Mouse (Mus musculus): ENCODE measurements around the gene Olfr65.
A peak's percentile ranks its signal among the peaks of the same experiment; 100 is the strongest.

Olfr65 gene

GRCm38 (mm10) chr7:103903187-103903586 lies at the start of gene Olfr65:
Olfr65 (plus strand) TSS chr7:103903487.
- DNase-seq (ENCODE audit: low read depth) = no peak

- DNase-seq (ENCODE audit: low read depth) = no peak
These were observed 48.6 kb upstream of the Olfr65 start for GRCm38 (mm10) chr7:103854669-103855068.

GRCm38 (mm10) chr7:103859076-103859475 lies 44.2 kb upstream of the Olfr65 start:
- no peak for DNase-seq (ENCODE audit: low read depth)

- peak; percentile 89 for DNase-seq (ENCODE audit: low read depth)
These were observed 42.4 kb upstream of the Olfr65 start for GRCm38 (mm10) chr7:103860855-103861254.

- no peak for DNase-seq (ENCODE audit: low read depth)
These were observed 41.8 kb upstream of the Olfr65 start for GRCm38 (mm10) chr7:103861531-103861930.

- no peak for DNase-seq (ENCODE audit: low read depth)
These were observed 37.6 kb upstream of the Olfr65 start for GRCm38 (mm10) chr7:103865716-103866115.

- no peak for DNase-seq (ENCODE audit: low read depth)
These were observed 32.6 kb upstream of the Olfr65 start for GRCm38 (mm10) chr7:103870667-103871066.

GRCm38 (mm10) chr7:103873064-103873463 lies 30.2 kb upstream of the Olfr65 start:
- peak; percentile 53 for DNase-seq (ENCODE audit: low read depth)

GRCm38 (mm10) chr7:103874451-103874850 lies 28.8 kb upstream of the Olfr65 start:
- no peak for DNase-seq (ENCODE audit: low read depth)

GRCm38 (mm10) chr7:103877093-103877492 lies 26.2 kb upstream of the Olfr65 start:
- no peak for DNase-seq (ENCODE audit: low read depth)

- DNase-seq (ENCODE audit: low read depth) = no peak
These were observed 17.1 kb upstream of the Olfr65 start, which contains the start of gene Olfr66 for GRCm38 (mm10) chr7:103886152-103886551. Olfr66 (minus strand) TSS chr7:103886252.

- DNase-seq (ENCODE audit: low read depth) = no peak
These were observed 8.9 kb upstream of the Olfr65 start, which contains the start of gene Olfr64 for GRCm38 (mm10) chr7:103894385-103894784. Olfr64 (minus strand) TSS chr7:103894485.

- no peak for DNase-seq (ENCODE audit: low read depth)
These were observed 6.8 kb downstream of the Olfr65 start for GRCm38 (mm10) chr7:103910047-103910446.

- peak; percentile 4 for DNase-seq (ENCODE audit: low read depth)
These were observed 9.8 kb downstream of the Olfr65 start for GRCm38 (mm10) chr7:103912969-103913511.

- no peak for DNase-seq (ENCODE audit: low read depth)
These were observed 12.1 kb downstream of the Olfr65 start for GRCm38 (mm10) chr7:103915338-103915737.

- DNase-seq (ENCODE audit: low read depth) = no peak
These were observed 25.2 kb downstream of the Olfr65 start, which contains the start of gene Olfr631 for GRCm38 (mm10) chr7:103928525-103928924. Olfr631 (plus strand) TSS chr7:103928825.

GRCm38 (mm10) chr7:103934264-103934663 lies 31.0 kb downstream of the Olfr65 start, which contains the start of gene Olfr632:
Olfr632 (plus strand) TSS chr7:103934347.
- no peak for DNase-seq (ENCODE audit: low read depth)

GRCm38 (mm10) chr7:103942730-103943129 lies 39.4 kb downstream of the Olfr65 start:
- peak; percentile 82 for DNase-seq (ENCODE audit: low read depth)

- no peak for DNase-seq (ENCODE audit: low read depth)
These were observed 40.9 kb downstream of the Olfr65 start, which contains the start of gene Olfr633 for GRCm38 (mm10) chr7:103944137-103944536. Olfr633 (plus strand) TSS chr7:103944437.
